Mouse (Mus musculus) small intestine, adult 2 months (tissue): ENCODE measurements at regions not wholly inside any gene's neighbourhood (a gene's known extent, or its start where the extent isn't known, plus 50 kb on each side); places are given as distances from the start of the nearest gene placed in this dataset.

Source experiments
- CTCF ChIP-seq: fragments of 200-500 bp; IDR thresholded peaks from 2 replicates; pipeline ENCODE4 v1.5.1; 2012; ENCODE audit warnings: low read depth, mild to moderate bottlenecking, control low read depth, inconsistent platforms, low read length, moderate library complexity, mixed read lengths; ENCODE audit not compliant: insufficient replicate concordance, insufficient read length; ENCODE audit errors: extremely low read depth
- POLR2A ChIP-seq: fragments of 200-500 bp; IDR thresholded peaks from 2 replicates; pipeline ENCODE4 v1.6.1; 2012; ENCODE audit warnings: low read depth, mild to moderate bottlenecking, control low read depth, inconsistent platforms, low read length, moderate library complexity

- TF ChIP-seq CTCF (no peak), POLR2A (no peak)
Measured at GRCm38 (mm10) chr6:117347356-117347755, 179.0 kb downstream of the Cxcl12 start.
